Mouse (Mus musculus) intestine, postnatal 0 days (tissue): ENCODE measurements around the gene Ccdc106. TPM values are rescaled to one million over a fixed set of nuclear protein-coding genes. Genes with fewer than 3 reads are reported as not detected.

Source experiments
- ATAC-seq: fragments of 200-750 bp; cut with Nextera tagmentation; 2 replicates; pipeline ENCODE4 v1.8.0; 2017; ENCODE audit warnings: mild to moderate bottlenecking, moderate TSS enrichment, moderate library complexity
- H3K27ac ChIP-seq: fragments of 300-500 bp; sonication (generic); 2 replicates; pipeline ENCODE4 v1.5.1; 2014; ENCODE audit warnings: mild to moderate bottlenecking, low read depth, low read length, moderate library complexity
- H3K27me3 ChIP-seq: fragments of 300-500 bp; sonication (generic); replicated peaks from 2 replicates; pipeline ENCODE4 v1.6.1; 2014; ENCODE audit warnings: low read length, mixed read lengths; ENCODE audit not compliant: control insufficient read depth, insufficient read depth
- H3K36me3 ChIP-seq: fragments of 300-500 bp; sonication (generic); 2 replicates; pipeline ENCODE4 v1.6.1; 2014; ENCODE audit warnings: mild to moderate bottlenecking, moderate library complexity; ENCODE audit not compliant: control insufficient read depth, insufficient read depth
- H3K4me1 ChIP-seq: fragments of 300-500 bp; sonication (generic); replicated peaks from 2 replicates; pipeline ENCODE4 v1.6.1; 2014; ENCODE audit warnings: antibody characterized with exemption, low read length, mixed read lengths; ENCODE audit not compliant: control insufficient read depth, insufficient read depth
- H3K4me2 ChIP-seq: fragments of 300-500 bp; sonication (generic); replicated peaks from 2 replicates; pipeline ENCODE4 v1.6.1; 2014; ENCODE audit warnings: low read depth, mild to moderate bottlenecking, moderate library complexity
- H3K4me3 ChIP-seq: fragments of 300-500 bp; sonication (generic); 2 replicates; pipeline ENCODE4 v1.5.1; 2014; ENCODE audit warnings: low read depth, low read length
- H3K9ac ChIP-seq: fragments of 300-500 bp; sonication (generic); 2 replicates; pipeline ENCODE4 v1.6.1; 2014; ENCODE audit warnings: mild to moderate bottlenecking, low read depth, low read length
- H3K9me3 ChIP-seq: fragments of 300-500 bp; sonication (generic); 2 replicates; pipeline ENCODE4 v1.6.1; 2016; ENCODE audit warnings: mixed run types; ENCODE audit not compliant: control insufficient read depth
- CTCF ChIP-seq: sonication (generic); IDR thresholded peaks from 2 replicates; pipeline ENCODE4 v1.5.1; 2016; ENCODE audit warnings: low read depth, mild to moderate bottlenecking, control low read depth, antibody characterized with exemption, moderate library complexity
- WGBS: fragments of 180-500 bp; shearing (Covaris S2); extraction: QIAGEN DNeasy Blood & Tissue Kit; methylation state at CpG from one replicate; pipeline ENCODE4 v1.1.7; 2014; 5-methylcytosine and 5-hydroxymethylcytosine counted together
- polyA plus RNA-seq: library from polyadenylated mRNA; unstranded; fragments of >200 nt; fragmentation: Nextera tagmentation; extraction: Ambion mirVana; gene quantifications from 2 replicates; pipeline ENCODE4 v1.2.1, GENCODE M21; 2015

Ccdc106 gene
- polyA plus RNA-seq, 1 experiment from 2014 or later: 8.8 TPM

GRCm38 (mm10) chr7:5052931-5053343 lies 32.6 kb downstream of the Ccdc106 start:
- H3K27ac ChIP-seq: no peak overlapping the region
- no peak for ATAC-seq
- no peaks in the 10 kb centered on the region for H3K9me3 ChIP-seq
- H3K4me3 ChIP-seq: peak overlapping the region; percentile 57
- H3K36me3 ChIP-seq: no peaks in the 10 kb centered on the region
- H3K9ac ChIP-seq: no peak overlapping the region
- TF ChIP-seq CTCF: no peak
- H3K4me2 ChIP-seq: peak overlapping the region; percentile 89
- H3K4me1 ChIP-seq: no peaks in the 10 kb centered on the region
- WGBS: 6% methylated on average over 45 of the region's 45 CpGs
- peaks cover 62% of the 10 kb centered on the region for H3K27me3 ChIP-seq

- no peak overlapping the region for H3K9ac ChIP-seq
- H3K4me1 ChIP-seq: no peaks in the 10 kb centered on the region
- ATAC-seq: no peak
- peak overlapping the region; percentile 57 for H3K4me3 ChIP-seq
- H3K27me3 ChIP-seq: peaks cover 63% of the 10 kb centered on the region
- TF ChIP-seq CTCF: no peak
- H3K27ac ChIP-seq: no peak overlapping the region
- 14% methylated on average over 32 of the region's 32 CpGs for WGBS
- peak overlapping the region; percentile 89 for H3K4me2 ChIP-seq
- H3K36me3 ChIP-seq: no peaks in the 10 kb centered on the region
- no peaks in the 10 kb centered on the region for H3K9me3 ChIP-seq
Observed at GRCm38 (mm10) chr7:5053456-5054179, 33.3 kb downstream of the Ccdc106 start.

- no peak for ATAC-seq
- Histone ChIP-seq H3K4me2 (peak overlapping the region; percentile 59), H3K27me3 (peaks cover 60% of the 10 kb centered on the region), H3K4me1 (no peaks in the 10 kb centered on the region), H3K36me3 (no peaks in the 10 kb centered on the region), H3K9me3 (no peaks in the 10 kb centered on the region), H3K9ac (peak overlapping the region; percentile 37; the same call in 1 of the 2 replicates), H3K27ac (no peak overlapping the region), H3K4me3 (peak overlapping the region; percentile 36)
- WGBS: 2% methylated on average over 55 of the region's 55 CpGs
- no peak for TF ChIP-seq CTCF
Observed at GRCm38 (mm10) chr7:5056651-5057263, 36.4 kb downstream of the Ccdc106 start.

- Histone ChIP-seq H3K4me2 (peak overlapping the region; percentile 59), H3K9me3 (no peaks in the 10 kb centered on the region), H3K36me3 (no peaks in the 10 kb centered on the region), H3K27ac (no peak overlapping the region), H3K27me3 (peaks cover 55% of the 10 kb centered on the region), H3K4me1 (no peaks in the 10 kb centered on the region), H3K9ac (no peak overlapping the region), H3K4me3 (peak overlapping the region; percentile 36)
- no peak for TF ChIP-seq CTCF
- ATAC-seq: no peak
- 39% methylated on average over 8 of the region's 8 CpGs for WGBS
Observed at GRCm38 (mm10) chr7:5057381-5057780, 37.0 kb downstream of the Ccdc106 start.

GRCm38 (mm10) chr7:5057804-5058203 lies 37.5 kb downstream of the Ccdc106 start:
- no peak overlapping the region for H3K4me3 ChIP-seq
- H3K4me1 ChIP-seq: no peaks in the 10 kb centered on the region
- H3K36me3 ChIP-seq: no peaks in the 10 kb centered on the region
- peaks cover 51% of the 10 kb centered on the region for H3K27me3 ChIP-seq
- no peaks in the 10 kb centered on the region for H3K9me3 ChIP-seq
- H3K4me2 ChIP-seq: no peak overlapping the region
- TF ChIP-seq CTCF: peak; percentile 56
- ATAC-seq: no peak
- no peak overlapping the region for H3K9ac ChIP-seq
- no peak overlapping the region for H3K27ac ChIP-seq
- WGBS: 44% methylated on average over 11 of the region's 11 CpGs

GRCm38 (mm10) chr7:5058631-5059030 lies 38.3 kb downstream of the Ccdc106 start:
- ATAC-seq: no peak
- H3K4me3 ChIP-seq: no peak overlapping the region
- WGBS: 97% methylated on average over 1 of the region's 1 CpGs
- no peak for TF ChIP-seq CTCF
- no peak overlapping the region for H3K9ac ChIP-seq
- H3K4me2 ChIP-seq: no peak overlapping the region
- no peaks in the 10 kb centered on the region for H3K4me1 ChIP-seq
- H3K27me3 ChIP-seq: peaks cover 43% of the 10 kb centered on the region
- H3K9me3 ChIP-seq: no peaks in the 10 kb centered on the region
- no peak overlapping the region for H3K27ac ChIP-seq
- H3K36me3 ChIP-seq: no peaks in the 10 kb centered on the region
